Mouse (Mus musculus): ENCODE results near the gene Spaca4.
A peak's percentile ranks its signal among the peaks of the same experiment; 100 is the strongest.

The Spaca4 gene

DNA sequence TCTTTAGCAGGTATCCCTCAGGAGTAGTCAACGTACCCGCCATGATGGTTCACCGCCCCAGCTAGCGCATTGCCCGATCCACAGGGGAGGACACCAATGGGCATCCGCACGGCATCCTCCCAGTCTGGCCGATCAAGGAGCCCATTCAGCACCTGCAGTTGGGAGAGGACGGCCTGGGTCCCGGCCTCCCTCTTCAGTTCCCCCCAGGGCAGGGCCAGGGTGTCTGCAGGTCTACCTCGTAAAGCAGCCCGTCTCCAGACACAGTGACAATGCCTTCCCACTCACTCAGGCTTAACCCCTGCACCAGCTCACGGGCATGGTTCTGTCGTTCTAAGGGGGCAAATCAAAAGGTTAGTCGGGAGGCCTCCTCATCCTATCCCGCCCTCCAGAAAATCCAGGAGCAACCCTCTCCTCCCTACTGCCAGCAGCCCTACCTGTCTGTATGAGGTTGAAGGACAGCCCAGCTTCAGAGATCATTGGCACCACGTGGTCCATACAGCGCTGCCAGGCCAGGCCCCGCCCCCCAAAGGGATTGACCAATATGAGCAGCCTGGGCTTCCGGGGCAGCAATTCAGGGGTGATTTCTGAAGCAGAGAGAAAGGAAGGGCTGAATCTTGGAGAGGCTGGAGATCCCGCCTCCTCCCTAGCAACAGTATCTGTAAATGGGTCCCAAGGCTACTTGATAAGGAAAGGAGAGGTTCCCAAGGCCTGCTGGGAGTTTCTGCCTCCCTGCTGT is 13.4 kb downstream of the Spaca4 start:
- DNase-seq (ENCODE audit: low spot score), result no peak

DNA sequence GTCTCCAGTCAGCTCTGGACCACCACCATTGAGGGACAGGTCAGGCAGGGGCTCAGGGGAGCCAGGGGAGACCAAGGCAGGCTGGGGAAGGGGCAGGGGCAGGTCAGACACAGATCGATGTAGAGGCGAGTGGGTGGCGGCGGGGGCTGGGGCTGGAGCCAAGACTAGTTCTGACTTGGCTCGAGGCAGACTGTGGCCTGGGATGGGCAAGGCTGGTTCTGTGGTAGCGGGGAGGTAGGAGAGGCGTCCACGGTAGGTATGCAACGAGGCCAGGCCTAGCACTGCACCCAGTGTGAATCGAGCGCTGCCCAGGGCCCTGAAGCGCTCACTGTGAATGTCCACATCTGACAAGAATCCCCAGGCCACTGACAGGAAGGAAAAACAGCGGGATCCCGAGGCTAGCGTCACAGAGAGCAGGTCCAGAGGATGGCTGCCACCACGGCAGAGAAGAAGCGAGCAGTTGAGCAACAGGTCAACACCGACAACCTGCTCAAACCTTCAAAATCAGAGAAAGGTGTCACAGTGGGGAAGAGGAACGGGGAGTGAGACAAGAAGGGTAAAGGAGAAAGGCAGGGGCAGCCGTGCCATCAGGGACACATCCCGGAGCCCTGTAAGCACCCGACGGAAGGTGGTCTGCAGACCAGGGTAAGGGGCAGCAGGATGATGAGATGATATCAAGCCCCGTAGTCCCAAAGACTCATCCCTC is 14.1 kb downstream of the Spaca4 start:
- DNase-seq (ENCODE audit: low spot score), result no peak

DNA sequence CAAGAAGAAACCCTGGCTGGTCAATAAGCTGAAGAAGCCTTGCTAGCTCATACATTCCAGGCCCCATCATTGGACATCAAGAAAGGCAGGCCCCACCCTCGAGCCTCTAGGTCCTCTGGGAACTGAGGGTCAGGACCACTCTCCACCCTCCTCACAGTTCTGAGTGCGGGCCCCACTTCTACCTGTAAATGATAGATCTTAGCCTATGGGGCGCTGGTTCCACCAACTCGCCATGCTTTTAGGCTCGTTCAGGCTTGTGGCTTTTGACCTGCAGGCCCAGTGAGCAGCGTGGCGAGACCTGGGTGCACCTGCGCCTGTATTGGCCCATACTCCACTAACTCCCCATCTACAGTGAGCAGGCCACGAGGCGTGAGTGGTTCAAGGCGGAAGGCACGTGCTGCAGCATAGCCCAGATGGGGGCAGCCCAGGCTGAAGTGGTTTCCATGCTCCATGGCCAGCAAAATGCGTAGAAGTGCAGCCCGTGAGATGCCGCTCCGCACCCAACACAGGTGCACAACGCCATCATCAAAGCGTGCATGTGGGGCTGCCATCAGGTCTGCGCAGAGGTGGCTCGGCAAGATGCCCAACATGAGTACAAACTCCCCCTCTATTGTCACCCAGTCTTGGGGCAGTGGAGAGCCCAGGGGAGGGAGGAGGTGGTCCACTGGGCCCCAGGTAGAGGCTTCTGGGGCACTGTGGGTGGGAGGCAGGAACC is 15.0 kb downstream of the Spaca4 start:
- no peak for DNase-seq (ENCODE audit: low spot score)

DNA sequence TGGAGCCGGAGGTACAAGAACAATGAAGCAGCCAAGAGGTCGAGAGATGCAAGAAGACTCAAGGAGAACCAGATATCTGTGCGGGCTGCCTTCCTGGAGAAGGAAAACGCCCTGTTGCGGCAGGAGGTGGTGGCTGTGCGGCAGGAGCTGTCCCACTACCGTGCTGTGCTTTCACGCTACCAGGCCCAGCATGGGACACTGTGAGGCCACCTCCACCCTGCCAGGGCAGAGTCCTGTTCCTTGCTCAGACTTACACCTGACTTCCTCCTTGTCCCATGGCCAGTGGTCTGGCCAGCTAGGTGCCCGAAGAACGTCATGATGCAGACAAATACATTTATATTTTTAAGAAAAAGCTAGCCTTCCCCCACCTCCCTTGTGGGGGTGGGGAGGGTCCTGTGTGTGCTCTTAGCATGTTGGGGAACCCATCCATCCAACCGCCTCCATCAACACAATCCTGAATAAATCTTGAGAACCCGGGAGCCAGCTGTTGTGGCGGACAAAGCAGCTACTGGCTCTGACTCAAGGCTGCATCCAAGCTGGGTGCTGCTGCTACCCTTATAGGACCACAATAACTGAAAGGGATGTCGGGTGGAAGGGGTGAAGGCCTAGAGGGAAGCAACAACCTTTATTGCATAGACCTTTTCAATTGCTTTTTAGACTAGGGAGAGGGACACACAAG is 15.8 kb downstream of the Spaca4 start:
- DNase-seq (ENCODE audit: low spot score), result no peak

DNA sequence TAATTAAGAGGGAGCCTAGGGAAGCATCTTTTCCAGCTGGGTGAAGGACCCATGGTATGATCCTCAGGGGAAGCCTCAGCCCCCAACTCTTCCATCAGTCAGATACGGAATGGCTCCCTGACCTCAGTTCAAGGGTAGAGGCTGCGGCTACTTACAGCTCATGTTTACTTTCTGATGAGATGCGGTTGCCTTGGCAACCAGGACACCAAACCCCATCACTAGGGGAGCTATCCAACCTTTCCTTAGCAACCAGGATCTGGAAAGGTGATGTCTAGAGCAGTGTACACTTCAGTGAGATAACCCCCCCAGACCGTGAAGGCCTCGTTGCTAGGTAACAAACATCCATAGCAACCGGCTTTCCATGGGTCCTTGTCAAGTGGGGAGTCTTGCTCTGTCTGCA is 16.6 kb downstream of the Spaca4 start:
- DNase-seq (ENCODE audit: low spot score), result no peak

DNA sequence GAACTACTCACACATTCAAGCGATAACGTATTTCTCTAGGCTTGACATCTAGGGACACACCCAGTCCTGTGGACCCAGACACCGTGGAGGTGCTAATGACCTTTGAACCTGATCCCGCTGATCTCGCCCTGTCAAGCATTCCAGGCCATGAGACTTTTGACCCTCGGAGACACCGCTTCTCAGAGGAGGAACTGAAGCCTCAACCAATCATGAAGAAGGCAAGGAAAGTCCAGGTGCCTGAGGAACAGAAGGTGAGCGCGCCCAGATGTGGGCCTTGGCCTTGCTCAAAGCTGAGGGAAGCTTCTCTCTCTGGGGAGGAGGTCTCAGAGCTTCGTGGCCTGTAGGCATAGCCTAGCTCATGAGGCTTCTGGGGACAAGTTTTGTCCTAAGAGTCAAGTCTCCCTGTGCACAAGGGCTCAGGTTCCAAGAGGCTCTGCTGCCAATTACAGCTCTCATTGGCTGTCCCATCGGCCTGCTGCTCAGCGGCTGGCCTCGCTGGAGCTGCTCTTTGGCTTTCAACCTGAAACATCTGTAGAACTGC is 17.3 kb downstream of the Spaca4 start:
- DNase-seq (ENCODE audit: low spot score), result no peak

DNA sequence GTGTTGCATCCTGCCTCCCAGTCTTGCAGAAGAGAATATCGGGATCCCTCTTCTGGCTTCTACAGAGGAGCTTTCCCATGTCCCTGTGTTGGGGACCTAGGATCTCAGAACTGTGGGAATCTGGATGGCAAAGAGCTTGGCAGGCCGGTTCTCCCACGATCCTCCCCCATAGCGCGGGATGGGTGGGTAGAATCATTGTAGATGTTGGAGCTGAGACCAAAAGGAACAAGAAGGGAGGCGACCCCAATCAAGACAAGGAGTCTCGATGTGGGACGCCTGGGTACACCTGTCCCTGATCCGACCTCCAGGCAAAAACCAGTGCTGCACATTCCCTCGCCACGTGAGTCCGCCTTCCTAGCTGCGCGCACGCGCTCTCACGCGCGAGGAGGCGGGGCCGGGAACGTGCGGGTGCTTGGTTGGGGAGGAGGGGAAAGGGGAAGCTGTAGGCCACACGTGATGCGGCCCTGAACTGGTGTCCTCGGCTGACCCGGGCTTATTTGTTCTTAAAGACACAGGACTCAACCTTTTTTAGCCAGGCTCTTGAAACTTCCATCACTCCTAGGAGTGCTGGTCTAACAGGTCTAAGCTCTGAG is 18.1 kb downstream of the Spaca4 start:
- DNase-seq (ENCODE audit: low spot score), result peak; percentile 68

DNA sequence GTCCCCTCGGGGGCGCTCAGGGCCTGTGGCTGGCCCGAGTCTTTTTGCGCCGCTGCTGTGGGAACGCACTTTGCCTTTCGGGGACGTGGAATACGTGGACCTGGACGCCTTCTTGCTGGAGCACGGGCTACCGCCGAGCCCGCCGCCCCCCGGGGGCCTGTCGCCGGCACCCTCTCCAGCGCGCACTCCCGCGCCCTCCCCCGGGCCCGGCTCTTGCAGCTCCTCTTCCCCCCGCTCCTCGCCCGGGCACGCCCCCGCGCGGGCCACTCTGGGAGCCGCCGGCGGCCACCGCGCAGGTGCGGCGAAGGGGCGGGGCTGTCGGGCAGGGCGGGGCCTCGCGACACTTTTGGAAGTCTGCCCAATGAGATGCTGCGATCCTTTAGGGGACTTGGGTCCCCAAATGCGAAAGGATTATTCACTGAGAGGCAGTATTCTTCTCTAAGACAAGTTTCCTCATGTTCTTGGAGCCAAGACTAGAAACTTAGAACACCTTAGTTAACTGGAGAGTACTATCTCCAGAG is 18.8 kb downstream of the Spaca4 start:
- DNase-seq (ENCODE audit: low spot score), result peak; percentile 72

DNA sequence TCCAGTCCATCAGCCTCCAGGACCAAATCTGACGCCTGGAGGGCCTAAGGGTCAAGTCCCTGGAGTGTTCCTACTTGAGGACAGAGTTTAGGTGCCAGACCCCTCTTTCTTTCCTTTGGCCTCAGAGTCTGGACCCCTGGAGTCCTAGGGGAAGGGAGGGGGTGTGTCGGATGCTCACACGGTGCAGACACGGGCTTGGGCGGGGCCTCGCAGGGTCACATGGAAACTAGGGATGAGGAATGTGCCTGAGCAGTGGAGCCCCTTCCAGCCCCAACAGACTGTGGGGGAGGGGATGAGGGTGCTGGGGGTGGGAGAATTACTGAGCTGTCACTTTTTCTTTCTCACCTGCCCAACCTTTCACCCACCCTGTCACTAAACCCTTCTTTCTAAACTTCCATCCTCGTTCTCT is 19.7 kb downstream of the Spaca4 start:
- no peak for DNase-seq (ENCODE audit: low spot score)

DNA sequence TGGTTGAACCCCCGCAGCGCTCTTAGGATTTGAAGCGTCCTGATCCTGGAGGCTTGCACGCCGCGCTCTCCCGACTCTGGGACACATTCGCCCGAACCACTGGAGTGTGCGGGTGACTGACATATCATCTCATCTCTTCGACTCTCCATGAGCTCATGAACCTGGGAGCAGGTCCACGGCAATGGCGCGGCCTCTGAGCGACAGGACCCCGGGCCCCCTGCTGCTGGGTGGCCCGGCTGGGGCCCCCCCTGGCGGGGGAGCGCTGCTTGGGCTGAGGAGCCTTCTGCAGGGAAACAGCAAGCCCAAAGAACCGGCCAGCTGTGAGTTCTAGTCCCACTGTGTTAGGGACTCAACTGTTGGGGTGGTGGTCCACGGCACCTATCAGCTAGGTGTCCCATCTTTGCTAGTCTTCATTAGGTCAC is 20.2 kb downstream of the Spaca4 start:
- no peak for DNase-seq (ENCODE audit: low spot score)

DNA sequence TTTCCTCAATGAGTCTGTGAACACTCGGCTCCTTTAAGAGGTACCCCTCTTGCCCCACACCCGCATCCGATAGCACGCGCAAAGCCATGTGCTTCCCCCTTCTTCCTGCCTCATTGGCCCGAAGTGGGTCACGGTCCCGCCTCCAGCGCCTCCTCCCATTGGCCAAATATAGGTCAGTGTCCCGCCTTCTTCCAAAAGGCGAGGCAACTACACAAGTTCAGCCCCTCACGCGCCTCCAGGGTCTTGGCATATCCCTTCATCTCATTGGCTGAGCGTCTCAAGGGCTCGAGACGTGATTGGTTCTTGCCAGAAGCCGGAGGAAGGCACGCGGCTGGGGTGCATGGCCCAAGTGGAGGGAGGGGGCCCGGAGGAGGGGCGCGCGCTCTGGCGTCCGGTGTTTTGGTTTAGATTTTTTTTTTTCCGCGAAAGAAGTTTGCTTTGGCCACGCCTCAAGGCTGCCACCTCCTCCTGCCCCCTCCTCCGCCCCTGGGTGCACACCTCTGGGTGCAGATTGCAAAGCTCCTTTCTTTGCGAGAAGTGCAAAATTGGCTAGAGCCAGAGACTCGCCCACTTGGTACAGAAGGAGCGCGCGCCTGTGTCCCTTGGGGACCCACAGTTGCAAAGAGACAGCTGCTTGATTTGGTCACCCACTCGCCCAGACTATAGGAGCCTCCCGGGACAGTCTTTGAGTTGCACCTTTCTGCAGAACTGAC is 20.7 kb downstream of the Spaca4 start, which contains the start of gene Dbp:
Dbp (plus strand) TSS at position 359 of the 713 bp plus-strand sequence.
- peak; percentile 91 for DNase-seq (ENCODE audit: low spot score)

DNA sequence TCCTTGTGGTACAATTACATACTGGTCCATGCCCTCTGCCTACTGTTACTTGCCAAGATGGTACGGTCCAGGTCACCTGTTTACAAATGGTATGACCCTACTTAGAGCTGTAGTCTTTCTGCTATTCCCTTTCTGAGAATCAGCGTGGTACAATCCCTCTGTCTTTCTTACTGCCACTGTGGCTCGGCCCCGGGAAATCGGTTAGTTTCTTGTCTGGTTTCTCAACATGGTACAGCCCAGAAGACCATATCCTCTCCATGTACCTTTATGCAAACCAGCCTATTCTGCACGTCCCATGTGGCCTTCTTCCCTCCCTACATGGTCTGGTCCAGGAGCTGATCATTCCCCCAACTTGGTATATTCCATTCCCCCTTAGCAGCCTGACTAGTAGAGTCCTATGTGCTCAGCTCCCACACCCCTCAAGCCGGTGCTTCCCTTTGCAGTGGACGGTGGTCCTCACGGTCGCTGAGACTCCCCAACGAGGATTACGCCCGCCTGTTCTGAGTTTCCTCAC is 21.5 kb downstream of the Spaca4 start:
- DNase-seq (ENCODE audit: low spot score), result peak; percentile 74

DNA sequence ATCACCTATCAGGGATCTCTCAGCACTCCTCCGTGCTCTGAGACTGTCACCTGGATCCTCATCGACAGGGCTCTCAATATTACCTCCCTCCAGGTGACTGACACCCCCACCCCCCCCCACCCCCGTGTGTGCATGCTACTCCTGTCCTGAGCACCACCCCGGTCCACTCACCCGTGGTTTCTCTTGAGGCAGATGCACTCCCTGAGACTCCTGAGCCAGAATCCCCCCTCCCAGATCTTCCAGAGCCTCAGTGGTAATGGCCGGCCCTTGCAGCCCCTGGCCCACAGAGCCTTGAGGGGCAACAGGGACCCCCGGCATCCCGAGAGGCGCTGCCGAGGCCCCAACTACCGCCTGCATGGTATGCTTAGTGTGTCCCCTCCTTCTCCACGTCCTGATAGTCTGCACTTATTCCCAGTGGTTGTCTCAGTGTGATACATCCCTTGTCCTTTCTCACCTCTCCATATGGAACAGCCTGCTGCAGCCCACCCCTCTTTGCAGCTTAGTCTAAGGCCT is 22.0 kb downstream of the Spaca4 start:
- no peak for DNase-seq (ENCODE audit: low spot score)

DNA sequence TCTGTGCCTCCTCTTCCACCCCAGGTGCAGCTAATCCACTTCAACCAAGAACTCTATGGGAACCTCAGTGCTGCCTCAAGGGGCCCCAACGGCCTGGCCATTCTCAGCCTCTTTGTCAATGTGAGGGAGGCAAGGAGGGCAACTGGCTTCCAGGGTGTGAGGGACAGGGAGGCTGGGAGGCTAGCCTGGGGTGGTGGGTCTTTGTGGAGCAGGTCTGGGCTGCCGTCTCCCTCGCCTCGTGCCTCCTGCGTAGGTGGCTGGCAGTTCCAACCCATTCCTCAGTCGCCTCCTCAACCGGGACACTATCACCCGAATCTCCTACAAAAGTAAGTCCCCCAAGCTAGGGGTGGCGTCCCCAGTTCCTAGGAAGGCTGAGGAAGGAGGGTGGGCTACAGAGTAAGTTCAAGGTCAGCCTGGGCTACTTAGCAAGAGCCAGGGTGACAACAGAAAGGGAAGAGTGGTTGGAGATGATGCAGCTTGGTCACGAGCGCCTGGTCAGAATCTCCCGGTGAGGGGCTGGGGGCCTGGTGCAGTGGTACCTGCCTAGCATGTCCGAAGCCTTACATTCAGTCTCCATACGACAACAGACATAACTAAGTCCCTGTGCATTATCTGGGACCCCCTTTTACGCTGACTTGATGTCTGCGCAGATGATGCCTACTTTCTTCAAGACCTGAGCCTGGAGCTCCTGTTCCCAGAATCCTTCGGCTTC is 22.6 kb downstream of the Spaca4 start:
- DNase-seq (ENCODE audit: low spot score), result no peak

DNA sequence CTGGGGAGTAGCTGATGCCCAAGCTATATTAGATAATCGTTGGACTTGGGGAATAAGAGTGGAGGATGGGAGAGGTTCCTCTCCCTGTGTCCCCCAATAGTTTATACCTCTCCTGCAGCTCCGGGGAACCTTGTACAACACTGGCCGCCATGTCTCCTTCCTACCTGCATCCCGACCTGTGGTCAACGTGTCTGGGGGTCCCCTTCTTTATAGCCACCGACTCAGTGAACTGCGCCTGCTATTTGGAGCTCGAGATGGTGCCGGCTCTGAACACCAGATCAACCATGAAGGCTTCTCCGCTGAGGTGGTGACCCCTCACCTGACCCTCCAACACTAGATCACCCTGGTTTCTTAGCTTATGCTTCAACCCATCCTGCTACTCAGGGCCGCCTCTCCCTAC is 23.3 kb downstream of the Spaca4 start:
- no peak for DNase-seq (ENCODE audit: low spot score)

DNA sequence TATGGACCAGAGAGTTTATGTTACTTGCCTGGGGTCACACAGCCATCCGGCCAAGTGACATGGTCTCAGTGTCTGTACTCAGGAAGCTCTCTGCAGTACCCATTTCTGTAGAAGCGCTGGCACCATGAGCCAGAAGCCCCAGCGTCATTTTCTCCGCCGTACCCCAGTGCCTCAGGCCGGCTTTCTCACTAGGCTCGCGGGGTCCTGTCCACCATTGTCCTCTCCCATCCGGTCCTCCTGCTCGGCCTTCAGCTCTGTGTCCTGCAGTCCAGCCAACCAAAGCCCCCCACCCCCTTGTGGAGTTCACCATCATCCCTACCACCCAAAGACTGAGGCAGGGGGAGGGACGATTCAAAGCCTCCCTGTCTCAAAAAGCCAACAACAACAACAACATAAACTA is 24.0 kb downstream of the Spaca4 start:
- DNase-seq (ENCODE audit: low spot score), result no peak

DNA sequence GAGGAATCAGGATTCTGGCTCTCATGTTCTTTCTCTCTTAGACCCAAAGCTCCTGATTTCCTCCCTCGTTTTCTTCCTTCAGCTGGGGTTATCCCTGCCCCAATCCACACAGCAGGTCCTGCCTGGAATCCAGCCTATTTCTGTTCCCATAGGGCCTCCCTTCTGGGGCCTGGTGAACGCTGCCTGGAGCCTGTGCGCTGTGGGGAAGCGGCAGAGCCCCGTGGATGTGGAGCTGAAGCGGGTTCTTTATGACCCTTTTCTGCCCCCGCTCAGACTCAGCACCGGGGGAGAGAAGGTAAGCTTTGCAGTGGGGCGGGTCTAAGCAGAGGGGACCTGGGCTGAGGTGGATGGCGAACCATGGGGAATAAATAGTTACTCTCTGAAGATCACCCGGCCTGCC is 24.5 kb downstream of the Spaca4 start:
- no peak for DNase-seq (ENCODE audit: low spot score)

DNA sequence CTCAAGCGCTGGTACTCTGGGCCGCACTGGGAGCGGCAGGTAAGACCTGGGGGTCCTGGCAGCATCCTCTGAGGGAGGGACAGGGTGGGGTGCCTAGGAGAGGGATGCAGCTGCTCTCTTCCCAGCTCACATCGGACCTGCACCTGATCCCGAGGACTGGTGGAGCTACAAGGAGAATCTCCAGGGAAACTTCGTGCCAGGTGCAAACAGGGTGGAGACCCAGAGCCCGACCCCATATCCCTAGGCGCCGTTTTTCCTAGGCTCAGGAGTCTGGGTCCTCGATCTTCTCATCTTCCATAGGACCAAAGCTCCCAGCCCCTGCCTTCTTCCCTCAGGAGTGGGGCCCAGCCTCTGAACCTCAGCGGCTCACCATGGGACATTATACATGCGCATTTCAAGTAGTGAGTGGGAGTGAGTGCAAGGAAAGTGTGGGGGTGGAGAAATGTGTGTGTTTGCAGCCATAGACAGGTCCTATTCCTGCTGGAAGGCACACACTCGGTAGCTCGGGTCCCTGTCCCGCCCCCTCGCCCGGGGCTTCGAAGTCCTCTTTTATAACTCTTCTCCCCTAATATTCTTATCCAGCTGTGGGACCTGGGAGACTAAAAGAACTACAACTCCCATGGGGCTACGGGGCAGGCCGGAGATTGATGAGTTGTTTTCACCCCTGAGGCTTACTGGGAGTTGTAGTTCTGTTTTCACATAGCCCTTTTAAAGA is 25.2 kb downstream of the Spaca4 start:
- no peak for DNase-seq (ENCODE audit: low spot score)

DNA sequence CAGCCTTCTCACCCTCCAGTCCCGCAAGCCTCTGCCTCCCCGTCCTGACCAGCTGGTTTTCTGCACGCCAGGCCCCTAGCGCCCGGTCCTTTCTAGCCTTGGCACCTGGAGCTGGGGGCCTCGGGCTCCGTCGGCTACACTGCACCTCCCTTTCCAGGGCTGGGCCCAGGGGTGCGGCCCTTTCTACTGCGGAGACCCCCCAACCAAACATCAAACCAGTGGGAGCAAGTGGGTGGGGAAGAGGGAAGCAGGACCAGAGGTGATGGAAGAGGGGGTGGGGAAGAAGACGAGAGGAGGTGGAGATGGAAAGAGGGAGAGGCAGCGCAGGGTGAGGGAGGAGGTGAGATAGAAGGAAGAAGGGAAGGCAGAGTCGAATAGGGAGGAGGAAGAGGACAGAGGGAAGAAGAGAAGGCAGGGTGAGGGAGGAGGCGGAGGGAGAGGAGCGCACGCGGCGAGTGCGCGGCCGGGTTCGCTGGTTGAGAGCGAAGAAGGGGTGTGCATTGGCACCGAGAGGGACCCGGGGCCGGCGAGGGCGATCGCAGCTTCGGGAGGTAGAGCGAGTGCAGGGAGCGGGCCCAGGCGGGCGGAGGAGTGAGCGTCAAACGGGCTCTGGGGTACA is 26.0 kb downstream of the Spaca4 start, which contains the start of gene Car11:
Car11 (plus strand) TSS at position 321 of the 619 bp plus-strand sequence.
- no peak for DNase-seq (ENCODE audit: low spot score)

All from c-Kit-positive CD71-positive TER-119-positive erythroid progenitor cells, embryonic 14.5 days (primary cell).